Mouse (Mus musculus): ENCODE results near the gene Rabggtb. TPM values are rescaled to one million over a fixed set of nuclear protein-coding genes. Genes with fewer than 3 reads are reported as not detected.

The Rabggtb gene
- total RNA-seq, 2 experiments from 2014 or later: 108 to 110 TPM

- DNase-seq: no peak
These were observed 4.4 kb upstream of the Rabggtb start for GRCm38 (mm10) chr3:153917200-153917599.

GRCm38 (mm10) chr3:153913510-153914243, 868 bp upstream of the Rabggtb start:
- DNase-seq: no peak

- no peak for DNase-seq
These were observed 848 bp downstream of the Rabggtb start for GRCm38 (mm10) chr3:153911882-153912440.

DNA sequence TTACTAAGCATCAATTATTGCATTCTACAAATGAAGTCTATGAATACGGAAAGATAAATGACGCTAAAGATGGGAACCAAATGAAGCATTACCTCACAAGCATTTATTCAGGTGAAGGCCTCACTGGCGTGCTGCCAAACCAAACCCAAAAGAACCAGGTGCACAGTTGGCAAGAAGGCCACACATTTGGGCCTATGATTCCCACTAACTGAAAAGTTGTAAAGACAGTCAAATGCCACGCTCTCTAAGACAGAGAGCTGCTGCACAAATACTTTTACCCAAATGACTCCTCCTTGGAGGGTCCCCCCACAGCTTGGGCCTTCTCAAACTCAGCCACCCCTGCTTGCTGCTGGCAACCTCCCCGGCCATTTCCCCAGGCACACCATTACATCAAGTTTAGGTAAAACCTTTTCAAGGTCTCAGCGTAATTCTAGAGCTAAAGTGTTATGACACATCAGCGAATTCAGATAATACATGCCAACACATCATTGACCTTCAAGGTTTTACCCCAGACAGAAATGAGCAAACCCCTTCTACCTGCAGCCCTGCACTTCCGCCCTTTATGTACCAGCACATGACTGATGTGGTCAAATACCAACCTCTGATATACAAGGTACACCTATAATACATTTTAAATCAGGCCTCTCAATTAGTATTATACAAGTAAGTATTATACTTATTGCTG, 1.5 kb downstream of the Rabggtb start:
- DNase-seq: no peak

- DNase-seq: no peak
These were observed 2.3 kb downstream of the Rabggtb start for GRCm38 (mm10) chr3:153910489-153910888.

DNA sequence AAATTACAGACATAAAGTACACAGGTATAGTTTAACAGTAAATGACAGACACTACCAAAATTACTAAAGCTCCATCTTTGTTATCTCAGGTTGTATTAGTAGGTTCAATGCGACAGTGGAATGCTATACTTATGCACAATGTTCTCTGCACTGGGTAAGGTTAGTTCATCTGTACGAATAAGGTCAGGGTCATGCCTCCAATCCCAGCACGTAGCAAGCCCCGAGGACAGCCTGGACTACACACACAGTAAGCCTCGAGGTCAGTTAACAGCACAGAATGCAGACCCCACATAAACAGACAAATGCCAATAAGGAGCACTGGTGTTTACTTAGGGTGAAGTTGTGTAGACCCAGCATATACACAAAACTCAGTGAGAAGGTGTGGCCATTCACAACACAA, 3.9 kb downstream of the Rabggtb start:
- no peak for DNase-seq

DNA sequence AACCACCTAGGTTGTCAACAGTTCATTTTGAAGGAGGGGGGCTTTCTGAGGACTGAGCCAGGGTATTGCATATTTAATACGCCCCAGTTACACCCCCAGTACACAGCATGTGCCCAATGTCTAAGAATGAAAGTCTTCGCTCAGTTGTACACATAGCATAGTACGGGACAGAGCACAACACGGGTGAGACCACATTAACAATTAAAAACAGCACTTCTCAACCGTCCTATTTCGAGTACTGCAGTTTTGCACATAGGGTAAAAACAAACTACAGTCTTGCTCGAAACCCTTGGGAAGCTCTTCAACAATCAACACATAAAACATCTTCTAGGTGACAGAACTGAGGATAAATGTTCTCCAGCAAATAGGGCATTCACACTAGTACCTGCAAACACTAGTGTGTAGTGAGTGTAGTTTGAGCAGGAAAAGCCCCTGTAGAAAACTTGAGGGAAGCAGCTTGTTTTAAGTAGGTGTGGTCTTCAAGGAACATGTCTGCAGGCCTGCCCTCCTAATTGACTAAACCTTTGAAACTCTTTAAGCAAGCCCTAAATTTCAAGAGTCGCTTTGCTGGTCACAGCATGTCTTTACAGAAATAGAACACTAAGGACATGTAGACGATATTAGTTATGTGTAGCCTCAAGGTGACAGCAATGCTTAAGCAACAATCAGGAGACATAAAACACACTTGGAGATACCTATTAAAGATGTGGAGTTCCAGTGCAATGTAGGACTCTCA, 6.5 kb downstream of the Rabggtb start, which contains the start of gene Msh4:
Gene Msh4 (minus strand): TSS at position 3 of the 736 bp plus-strand sequence.
- no peak for DNase-seq

DNA sequence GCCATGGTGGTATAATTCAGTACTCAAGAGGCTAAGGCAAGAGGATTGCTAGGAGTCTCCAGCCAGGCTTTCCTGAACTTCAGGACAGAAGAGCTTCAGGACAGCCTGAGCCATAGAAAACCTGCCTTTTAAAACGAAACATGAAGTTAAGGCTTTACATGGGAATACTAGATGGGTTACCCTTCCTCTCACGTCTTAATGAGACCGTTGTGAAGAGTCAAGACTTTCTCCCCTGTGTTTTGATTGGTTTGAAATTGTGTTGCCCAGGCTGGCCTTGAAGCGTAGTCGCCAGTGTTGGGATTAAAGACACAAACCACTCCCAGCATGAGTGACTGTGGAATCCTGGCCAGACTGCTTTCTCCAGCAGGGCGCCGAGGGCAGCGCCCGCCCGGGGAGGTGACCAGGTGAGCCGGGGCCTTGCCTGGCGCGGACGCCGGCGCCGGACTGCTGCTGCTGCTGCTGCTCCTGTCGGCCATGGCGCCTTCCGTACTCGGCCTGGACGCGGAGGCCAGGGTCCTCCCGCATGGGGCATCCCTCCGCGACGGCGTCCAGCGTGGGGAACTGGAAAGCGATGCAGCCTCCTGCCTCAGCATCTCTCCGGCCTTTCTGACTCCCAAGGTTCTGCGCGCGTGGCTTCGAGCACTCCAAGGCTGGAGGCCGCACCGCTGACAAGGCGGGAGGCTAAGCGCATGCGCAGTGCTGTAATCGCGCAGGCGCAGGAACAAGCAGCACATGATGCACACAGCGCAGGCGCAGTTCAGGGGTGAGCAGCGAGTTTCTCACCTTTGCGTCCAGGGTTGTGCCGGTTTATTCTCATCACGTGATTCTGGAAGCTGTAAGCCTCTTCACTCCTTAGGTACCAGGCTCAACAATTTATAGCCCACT, 7.3 kb downstream of the Rabggtb start:
- DNase-seq: peak; percentile 15

DNA sequence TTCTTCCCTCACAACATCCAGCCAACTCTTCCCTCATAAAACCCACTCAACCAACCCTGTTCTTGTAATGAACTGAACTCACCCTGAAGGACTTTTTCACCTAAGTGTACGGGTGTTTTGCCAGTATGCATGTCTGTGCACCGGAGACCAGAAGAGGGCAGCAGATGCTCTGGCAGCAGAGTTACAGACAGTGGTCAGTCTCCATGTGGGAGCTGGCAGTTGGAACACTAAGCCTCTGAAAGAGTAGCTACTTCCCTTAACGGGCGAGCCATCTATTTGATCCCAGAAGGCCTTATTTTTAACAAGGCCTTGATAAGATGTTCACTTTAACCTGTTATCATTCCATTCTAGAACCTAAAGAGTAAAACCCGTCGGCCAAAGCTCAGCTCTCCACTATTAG, 8.2 kb downstream of the Rabggtb start:
- peak; percentile 65 for DNase-seq

- DNase-seq: no peak
These were observed 10.2 kb downstream of the Rabggtb start for GRCm38 (mm10) chr3:153902595-153902994.

- DNase-seq: no peak
These were observed 10.9 kb downstream of the Rabggtb start for GRCm38 (mm10) chr3:153901904-153902303.

DNA sequence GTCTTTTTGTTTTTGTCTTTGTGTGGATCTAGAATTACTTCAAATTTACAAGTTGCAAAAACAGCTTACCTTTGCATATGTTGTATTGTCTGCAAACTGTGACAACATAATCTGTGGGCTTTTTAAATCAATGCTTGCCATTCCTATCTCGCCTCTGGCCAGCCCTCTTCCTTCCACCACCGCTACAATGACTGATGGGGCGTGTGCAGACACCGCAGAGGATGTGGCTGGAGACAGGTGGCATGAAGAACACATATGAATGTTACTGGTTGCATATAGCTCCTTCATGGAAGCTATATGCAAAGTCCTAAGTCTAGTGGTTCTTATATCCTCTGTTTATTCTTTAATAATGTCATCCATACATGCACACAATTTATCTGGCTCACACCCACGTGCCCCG, 15.6 kb downstream of the Rabggtb start:
- no peak for DNase-seq

- DNase-seq: no peak
These were observed 17.4 kb downstream of the Rabggtb start for GRCm38 (mm10) chr3:153895454-153895853.

GRCm38 (mm10) chr3:153889188-153889781, 23.5 kb downstream of the Rabggtb start:
- no peak for DNase-seq

DNA sequence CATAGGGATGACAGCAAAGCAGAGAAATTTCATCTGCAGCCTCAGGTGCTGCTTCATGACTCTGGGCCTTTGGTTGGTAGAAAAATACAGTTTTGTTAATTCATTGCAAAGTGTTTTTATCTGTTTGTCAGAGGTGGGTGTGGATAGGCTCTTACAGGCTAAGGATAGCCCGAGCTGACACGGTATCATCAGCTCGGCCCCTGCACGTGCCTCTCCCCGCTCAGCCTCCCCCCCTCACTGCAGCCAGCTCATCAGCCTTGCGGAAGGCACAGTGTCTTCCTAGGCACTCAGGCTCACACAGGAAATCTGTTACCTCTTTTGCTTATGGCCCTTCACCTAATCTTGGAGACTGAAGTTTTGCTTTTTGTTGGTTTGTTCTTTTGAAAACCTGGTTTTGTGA, 24.7 kb downstream of the Rabggtb start:
- no peak for DNase-seq

DNA sequence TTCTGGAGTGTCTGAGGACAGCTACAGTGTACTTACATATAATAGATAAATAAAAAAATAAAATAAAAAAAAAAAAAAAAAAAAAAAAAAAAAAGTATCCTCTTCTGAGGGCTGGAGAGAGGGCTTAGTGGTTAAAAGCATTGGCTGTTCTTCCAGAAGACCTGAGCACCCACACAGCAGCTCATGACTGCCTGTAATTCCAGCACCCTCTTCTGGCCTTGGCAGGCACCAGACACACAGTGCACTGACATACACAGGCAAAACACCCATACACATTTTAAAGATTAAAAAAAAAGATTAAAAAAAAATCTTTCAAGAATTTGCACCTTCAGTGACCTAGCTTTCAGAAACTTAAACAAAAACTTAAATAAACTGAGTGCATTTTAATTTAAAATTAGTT, 26.5 kb downstream of the Rabggtb start:
- DNase-seq: no peak

DNA sequence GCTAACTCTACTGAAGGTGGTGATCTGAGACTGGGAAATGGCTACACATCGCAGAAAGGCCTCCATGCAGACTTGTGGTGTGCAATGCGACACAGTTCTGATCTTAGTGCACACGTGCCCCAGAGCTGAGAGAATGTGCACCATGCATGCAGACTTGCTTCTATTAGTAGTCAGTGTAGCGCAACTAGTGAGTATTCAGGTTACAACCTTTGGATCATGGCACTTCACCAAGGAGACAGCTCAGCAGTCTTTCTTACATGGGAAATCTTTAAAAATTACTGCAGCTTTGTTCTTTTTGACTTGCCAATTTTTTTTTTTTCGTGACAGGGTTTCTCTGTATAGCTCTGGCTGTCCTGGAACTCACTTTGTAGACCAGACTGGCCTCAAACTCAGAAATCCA, 41.4 kb downstream of the Rabggtb start:
- no peak for DNase-seq

- DNase-seq: no peak
These were observed 45.4 kb downstream of the Rabggtb start for GRCm38 (mm10) chr3:153867149-153868136.

- DNase-seq: no peak
These were observed 48.0 kb downstream of the Rabggtb start for GRCm38 (mm10) chr3:153864636-153865429.

All from heart, postnatal 4 days (tissue).